Mouse (Mus musculus): Measurements from ENCODE around the gene Opalin. TPM values are rescaled to one million over a fixed set of nuclear protein-coding genes. Genes with fewer than 3 reads are reported as not detected.

The Opalin gene
- polyA plus RNA-seq, 1 experiment = not detected

GRCm38 (mm10) chr19:41014003-41014402 is 62.9 kb downstream of the Opalin start:
- H3K79me2 ChIP-seq (ENCODE audit: control insufficient read depth, insufficient read depth) = no peaks in the 10 kb centered on the region
- peaks cover 11% of the 10 kb centered on the region for H3K27me3 ChIP-seq (ENCODE audit: control insufficient read depth, insufficient read depth, insufficient read length)
- H3K36me3 ChIP-seq (ENCODE audit: control insufficient read depth, insufficient read depth) = no peaks in the 10 kb centered on the region
- H3K4me2 ChIP-seq (ENCODE audit: low read depth) = no peak overlapping the region
- H3K4me3 ChIP-seq = no peak overlapping the region
- no peak overlapping the region for H3ac ChIP-seq (ENCODE audit: control insufficient read depth, insufficient read length)
- TF ChIP-seq CEBPB (IDR thresholded peaks at IDR 0.05; ENCODE audit: insufficient read depth, poor library complexity, severe bottlenecking) (no peak), TCF3 (IDR thresholded peaks at IDR 0.05; ENCODE audit: insufficient read length, low read depth) (no peak), REST (IDR thresholded peaks at IDR 0.05; ENCODE audit: insufficient read depth, insufficient read length) (no peak), USF1 (IDR thresholded peaks at IDR 0.05; ENCODE audit: low read depth) (no peak), MYOD1 (IDR thresholded peaks at IDR 0.05; ENCODE audit: control insufficient read depth in 1 of 3, insufficient read length in 2 of 3, low read depth in 2 of 3) (no peak), POLR2AphosphoS2 (IDR thresholded peaks at IDR 0.05; ENCODE audit: insufficient read length, low read depth) (no peak), TCF12 (IDR thresholded peaks at IDR 0.05; ENCODE audit: insufficient read depth, poor library complexity, severe bottlenecking) (no peak), MAX (IDR thresholded peaks at IDR 0.05; ENCODE audit: low read depth) (no peak), SRF (IDR thresholded peaks at IDR 0.05; ENCODE audit: control insufficient read depth, insufficient read length, low read depth) (no peak), POLR2A (IDR thresholded peaks at IDR 0.05; ENCODE audit: insufficient read length, low read depth) (no peak), E2F4 (IDR thresholded peaks at IDR 0.05; ENCODE audit: insufficient read depth) (no peak), MYOG (IDR thresholded peaks at IDR 0.05; ENCODE audit: control insufficient read depth in 1 of 3, insufficient read depth in 1 of 3, insufficient read length in 2 of 3, low read depth in 2 of 3) (no peak)

GRCm38 (mm10) chr19:41013591-41013990 is 63.3 kb downstream of the Opalin start:
- peaks cover 9% of the 10 kb centered on the region for H3K27me3 ChIP-seq (ENCODE audit: control insufficient read depth, insufficient read depth, insufficient read length)

More at GRCm38 (mm10) chr19:41013591-41013990, 63.3 kb downstream of the Opalin start:
- Histone ChIP-seq H3K4me3 (no peak overlapping the region), H3ac (ENCODE audit: control insufficient read depth, insufficient read length) (no peak overlapping the region), H3K79me2 (ENCODE audit: control insufficient read depth, insufficient read depth) (no peaks in the 10 kb centered on the region), H3K36me3 (ENCODE audit: control insufficient read depth, insufficient read depth) (no peaks in the 10 kb centered on the region), H3K4me2 (ENCODE audit: low read depth) (no peak overlapping the region)
- no peak for TF ChIP-seq MYOD1 (IDR thresholded peaks at IDR 0.05; ENCODE audit: control insufficient read depth in 1 of 3, insufficient read length in 2 of 3, low read depth in 2 of 3)
- no peak for TF ChIP-seq REST (IDR thresholded peaks at IDR 0.05; ENCODE audit: insufficient read depth, insufficient read length)
- no peak for TF ChIP-seq CEBPB (IDR thresholded peaks at IDR 0.05; ENCODE audit: insufficient read depth, poor library complexity, severe bottlenecking)
- TF ChIP-seq POLR2AphosphoS2 (IDR thresholded peaks at IDR 0.05; ENCODE audit: insufficient read length, low read depth) = no peak
- TF ChIP-seq POLR2A (IDR thresholded peaks at IDR 0.05; ENCODE audit: insufficient read length, low read depth) = no peak
- no peak for TF ChIP-seq MYOG (IDR thresholded peaks at IDR 0.05; ENCODE audit: control insufficient read depth in 1 of 3, insufficient read depth in 1 of 3, insufficient read length in 2 of 3, low read depth in 2 of 3)
- no peak for TF ChIP-seq MAX (IDR thresholded peaks at IDR 0.05; ENCODE audit: low read depth)
- no peak for TF ChIP-seq E2F4 (IDR thresholded peaks at IDR 0.05; ENCODE audit: insufficient read depth)
- no peak for TF ChIP-seq TCF3 (IDR thresholded peaks at IDR 0.05; ENCODE audit: insufficient read length, low read depth)
- no peak for TF ChIP-seq SRF (IDR thresholded peaks at IDR 0.05; ENCODE audit: control insufficient read depth, insufficient read length, low read depth)
- no peak for TF ChIP-seq USF1 (IDR thresholded peaks at IDR 0.05; ENCODE audit: low read depth)
- no peak for TF ChIP-seq TCF12 (IDR thresholded peaks at IDR 0.05; ENCODE audit: insufficient read depth, poor library complexity, severe bottlenecking)

Other genes with a start within 250 kb of the Opalin start
- gene Ccnj, start 245.8 kb downstream of the Opalin start, polyA plus RNA-seq (2012; fragmentation: generic; extraction: Trizol) = 2.1 TPM
- 0.86 TPM for gene Zfp518a, start 182.4 kb downstream of the Opalin start, polyA plus RNA-seq (2012; fragmentation: generic; extraction: Trizol)
- 3.3 TPM for gene Blnk, start 82.6 kb downstream of the Opalin start, polyA plus RNA-seq (2012; fragmentation: generic; extraction: Trizol)
- gene Dntt, start 47.8 kb downstream of the Opalin start, polyA plus RNA-seq (2012; fragmentation: generic; extraction: Trizol) = 0.02 TPM
- not detected for gene Tll2, start 129.7 kb upstream of the Opalin start, polyA plus RNA-seq (2012; fragmentation: generic; extraction: Trizol)
- 45.5 TPM for gene Tm9sf3, start 186.9 kb upstream of the Opalin start, polyA plus RNA-seq (2012; fragmentation: generic; extraction: Trizol)